ENCODE assay signal across 7 mouse cellular contexts in genomic region chr13:23432562-23433201, GRCm38 (mm10). TPM values are rescaled to one million over a fixed set of nuclear protein-coding genes. Genes with fewer than 3 reads are reported as not detected.
DNase-seq lines count a peak whose midpoint lies in the region; ATAC-seq and TF ChIP-seq lines count a peak whose summit lies in the region.

No protein-coding gene starts in this region.

- DNase-seq in adrenal gland, postnatal 14 days: peak; percentile 97
- peak; percentile 97 for DNase-seq in embryonic facial prominence, embryonic 10.5 days (ENCODE audit: low spot score)
- peak; percentile 97 for DNase-seq in limb, embryonic 10.5 days (ENCODE audit: low spot score)
- DNase-seq in skeletal muscle tissue, adult 2 months (ENCODE audit: low read depth, low spot score): peak; percentile 97

- peak; percentile 85 for ATAC-seq in granulocyte monocyte progenitor cell, adult 5-6 weeks (replicated peaks; ENCODE audit: poor library complexity, severe bottlenecking)
- peak; percentile 93 for ATAC-seq in intestine, postnatal 0 days
- peak; percentile 91 for ATAC-seq in midbrain, embryonic 12.5 days (ENCODE audit: low FRiP score, low read depth)

- no peaks in the 10 kb centered on the region for H3K36me3 ChIP-seq in embryonic facial prominence, embryonic 10.5 days (replicated peaks)
- no peaks in the 10 kb centered on the region for H3K36me3 ChIP-seq in intestine, postnatal 0 days (ENCODE audit: control insufficient read depth, insufficient read depth)
- no peaks in the 10 kb centered on the region for H3K36me3 ChIP-seq in limb, embryonic 10.5 days
- no peaks in the 10 kb centered on the region for H3K36me3 ChIP-seq in midbrain, embryonic 12.5 days

- H3K9me3 ChIP-seq in embryonic facial prominence, embryonic 10.5 days: no peaks in the 10 kb centered on the region
- H3K9me3 ChIP-seq in intestine, postnatal 0 days (ENCODE audit: control insufficient read depth): no peaks in the 10 kb centered on the region
- no peaks in the 10 kb centered on the region for H3K9me3 ChIP-seq in limb, embryonic 10.5 days (replicated peaks)
- no peaks in the 10 kb centered on the region for H3K9me3 ChIP-seq in midbrain, embryonic 12.5 days

- TF ChIP-seq CTCF in intestine, postnatal 0 days (IDR thresholded peaks at IDR 0.05; ENCODE audit: low read depth): peak; percentile 96

- H3K27ac ChIP-seq in embryonic facial prominence, embryonic 10.5 days (replicated peaks): peak overlapping the region; percentile 93
- H3K27ac ChIP-seq in intestine, postnatal 0 days (ENCODE audit: low read depth, low read length): peak overlapping the region; percentile 21
- peak overlapping the region; percentile 94 for H3K27ac ChIP-seq in limb, embryonic 10.5 days
- H3K27ac ChIP-seq in midbrain, embryonic 12.5 days (replicated peaks): peak overlapping the region; percentile 49; the same call in 1 of the 2 replicates

- WGBS in embryonic facial prominence, embryonic 10.5 days: under 1% methylated on average over 28 of the region's 28 CpGs
- WGBS in intestine, postnatal 0 days: under 1% methylated on average over 28 of the region's 28 CpGs
- WGBS in limb, embryonic 10.5 days: under 1% methylated on average over 28 of the region's 28 CpGs
- WGBS in midbrain, embryonic 12.5 days: under 1% methylated on average over 28 of the region's 28 CpGs

- peaks cover 30% of the 10 kb centered on the region for H3K4me1 ChIP-seq in embryonic facial prominence, embryonic 10.5 days
- no peaks in the 10 kb centered on the region for H3K4me1 ChIP-seq in intestine, postnatal 0 days (replicated peaks; ENCODE audit: control insufficient read depth, insufficient read depth, low read length)
- peaks cover 30% of the 10 kb centered on the region for H3K4me1 ChIP-seq in limb, embryonic 10.5 days
- H3K4me1 ChIP-seq in midbrain, embryonic 12.5 days: peaks cover 21% of the 10 kb centered on the region

- peak overlapping the region; percentile 66 for H3K4me3 ChIP-seq in embryonic facial prominence, embryonic 10.5 days
- H3K4me3 ChIP-seq in intestine, postnatal 0 days (ENCODE audit: low read depth, low read length): peak overlapping the region; percentile 66
- peak overlapping the region; percentile 67 for H3K4me3 ChIP-seq in limb, embryonic 10.5 days
- H3K4me3 ChIP-seq in midbrain, embryonic 12.5 days: peak overlapping the region; percentile 58

- H3K4me2 ChIP-seq in intestine, postnatal 0 days (replicated peaks; ENCODE audit: low read depth): peak overlapping the region; percentile 71
- peak overlapping the region; percentile 58 for H3K4me2 ChIP-seq in midbrain, embryonic 12.5 days (replicated peaks)

- no peak overlapping the region; the same call in 1 of the 2 replicates for H3K9ac ChIP-seq in intestine, postnatal 0 days (ENCODE audit: low read depth, low read length)
- peak overlapping the region; percentile 61; the same call in 1 of the 2 replicates for H3K9ac ChIP-seq in midbrain, embryonic 12.5 days (replicated peaks)

- no peaks in the 10 kb centered on the region for H3K27me3 ChIP-seq in embryonic facial prominence, embryonic 10.5 days (replicated peaks; ENCODE audit: low read depth, poor library complexity, severe bottlenecking)
- H3K27me3 ChIP-seq in intestine, postnatal 0 days (replicated peaks; ENCODE audit: control insufficient read depth, insufficient read depth, low read length): no peaks in the 10 kb centered on the region
- no peaks in the 10 kb centered on the region for H3K27me3 ChIP-seq in limb, embryonic 10.5 days (ENCODE audit: low read depth, poor library complexity, severe bottlenecking)
- H3K27me3 ChIP-seq in midbrain, embryonic 12.5 days: no peaks in the 10 kb centered on the region

RNA-seq across cellular contexts. Expression of gene Abt1, which starts 9.0 kb away (rescaled TPM):
- 5.9 and 6.3 TPM in 2 replicates for total RNA-seq in adrenal gland, postnatal 14 days (2021)
- polyA plus RNA-seq in embryonic facial prominence, embryonic 10.5 days (2016; fragmentation: Nextera tagmentation; extraction: Ambion mirVana): 15.0 and 15.6 TPM in 2 replicates
- total RNA-seq in granulocyte monocyte progenitor cell, adult 5-6 weeks (2014; fragmentation: Nextera tagmentation): 2.9 and 5.7 TPM in 2 replicates
- total RNA-seq in granulocyte monocyte progenitor cell, adult 5-6 weeks (2017): 11.0 and 13.7 TPM in 2 replicates
- polyA plus RNA-seq in intestine, postnatal 0 days (2015; fragmentation: Nextera tagmentation; extraction: Ambion mirVana): 5.1 and 5.6 TPM in 2 replicates
- polyA plus RNA-seq in limb, embryonic 10.5 days (2016; fragmentation: Nextera tagmentation; extraction: Ambion mirVana): 16.9 and 17.1 TPM in 2 replicates
- polyA plus RNA-seq in midbrain, embryonic 12.5 days (2016; fragmentation: Nextera tagmentation; extraction: Ambion mirVana): 10.1 and 12.3 TPM in 2 replicates

RNA-seq across cellular contexts. Expression of gene Btn1a1, which starts 33.0 kb away (rescaled TPM):
- 0.19 TPM in 1 of 2 replicates, not detected in the other for total RNA-seq in adrenal gland, postnatal 14 days (2021)
- 0.12 and 0.16 TPM in 2 replicates for polyA plus RNA-seq in embryonic facial prominence, embryonic 10.5 days (2016; fragmentation: Nextera tagmentation; extraction: Ambion mirVana)
- not detected in 2 replicates for total RNA-seq in granulocyte monocyte progenitor cell, adult 5-6 weeks (2014; fragmentation: Nextera tagmentation)
- not detected in 2 replicates for total RNA-seq in granulocyte monocyte progenitor cell, adult 5-6 weeks (2017)
- not detected in 2 replicates for polyA plus RNA-seq in intestine, postnatal 0 days (2015; fragmentation: Nextera tagmentation; extraction: Ambion mirVana)
- 0.08 and 0.10 TPM in 2 replicates for polyA plus RNA-seq in limb, embryonic 10.5 days (2016; fragmentation: Nextera tagmentation; extraction: Ambion mirVana)
- polyA plus RNA-seq in midbrain, embryonic 12.5 days (2016; fragmentation: Nextera tagmentation; extraction: Ambion mirVana): not detected in 2 replicates

RNA-seq across cellular contexts. Expression of gene Btn2a2, which starts 56.0 kb away (rescaled TPM):
- not detected in 2 replicates for total RNA-seq in adrenal gland, postnatal 14 days (2021)
- polyA plus RNA-seq in embryonic facial prominence, embryonic 10.5 days (2016; fragmentation: Nextera tagmentation; extraction: Ambion mirVana): 0.99 and 1.2 TPM in 2 replicates
- total RNA-seq in granulocyte monocyte progenitor cell, adult 5-6 weeks (2014; fragmentation: Nextera tagmentation): not detected in 2 replicates
- not detected in 2 replicates for total RNA-seq in granulocyte monocyte progenitor cell, adult 5-6 weeks (2017)
- polyA plus RNA-seq in intestine, postnatal 0 days (2015; fragmentation: Nextera tagmentation; extraction: Ambion mirVana): not detected in 2 replicates
- polyA plus RNA-seq in limb, embryonic 10.5 days (2016; fragmentation: Nextera tagmentation; extraction: Ambion mirVana): 0.99 and 1.9 TPM in 2 replicates
- 0.10 and 0.17 TPM in 2 replicates for polyA plus RNA-seq in midbrain, embryonic 12.5 days (2016; fragmentation: Nextera tagmentation; extraction: Ambion mirVana)

Comparison
In these comparisons a context has a peak if more than half of its experiments do, and no peak if none do; other contexts are left out.
1. Peak in every context shown above with its lines: DNase-seq, ATAC-seq, H3K4me3 ChIP-seq and H3K27ac ChIP-seq.
2. H3K27ac ChIP-seq: peak in every context shown above with its lines; median percentile 94 in limb, embryonic 10.5 days; 93 in embryonic facial prominence, embryonic 10.5 days; 49 in midbrain, embryonic 12.5 days; 21 in intestine, postnatal 0 days.